Mouse (Mus musculus): Measurements from ENCODE around the gene Wbp2nl.

GRCm38 (mm10) chr15:82337875-82338274, 39.1 kb downstream of the Wbp2nl start:
- TF ChIP-seq CTCF (conservative IDR thresholded peaks at IDR 0.05; ENCODE audit: low read length) (no peak), POU5F1 (IDR thresholded peaks at IDR 0.05; ENCODE audit: borderline replicate concordance, low read length) (no peak), NANOG (IDR thresholded peaks at IDR 0.05; ENCODE audit: borderline replicate concordance, low read length) (no peak)

Measured in E14TG2a.4 (cell line).